Mouse (Mus musculus) adrenal gland, adult 18-20 months (tissue): Measurements from ENCODE around the gene Gins2. TPM values are rescaled to one million over a fixed set of nuclear protein-coding genes. Genes with fewer than 3 reads are reported as not detected.
A peak's percentile ranks its signal among the peaks of the same experiment; 100 is the strongest.

Experiments used
- DNase-seq, 2 experiments: peaks; one replicate each; pipeline ENCODE4 v3.0.0; 2021 to 2022; ENCODE audit warnings: low spot score in 2 of 2
- long read RNA-seq, 2 experiments: library from polyadenylated mRNA; stranded (forward); transcript quantifications; one replicate each; pipeline ENCODE4 v2.0.0; 2021
- total RNA-seq, 2 experiments: library from RNA; stranded (reverse); gene quantifications; 1 replicate in 1 of 2; 2 replicates in 1 of 2; pipeline ENCODE4 v1.2.3; 2021

Gins2 gene
- total RNA-seq, result 1 to 10 TPM; 4.6 to 5.0 TPM
- long read RNA-seq, experiment 1, partial matches to known transcripts, result 0 of 1 reads
- long read RNA-seq, experiment 1, other reads (novel, unspliced or antisense), result 0 of 1 reads
- long read RNA-seq, experiment 2, partial matches to known transcripts, result 0 of 4 reads
- long read RNA-seq, experiment 2, other reads (novel, unspliced or antisense), result 2 of 4 reads

- DNase-seq, result peak; percentile 96
Observed at GRCm38 (mm10) chr8:120588908-120589771, at the start of gene Gins2. TSS of gene Gins2 (minus strand) at chr8:120589304.

GRCm38 (mm10) chr8:120634329-120634839, 45.3 kb upstream of the Gins2 start:
- peak; percentile 63 to 74 for DNase-seq

GRCm38 (mm10) chr8:120633665-120634271, 44.7 kb upstream of the Gins2 start:
- peak; percentile 18 to 38 for DNase-seq

- no peak for DNase-seq
Observed at GRCm38 (mm10) chr8:120632969-120633664, 44.0 kb upstream of the Gins2 start.

GRCm38 (mm10) chr8:120631441-120632375, 42.6 kb upstream of the Gins2 start:
- DNase-seq, result no peak

GRCm38 (mm10) chr8:120630848-120631247, 41.7 kb upstream of the Gins2 start:
- DNase-seq, result no peak

GRCm38 (mm10) chr8:120630031-120630430, 40.9 kb upstream of the Gins2 start:
- DNase-seq, result no peak

GRCm38 (mm10) chr8:120627298-120627697, 38.2 kb upstream of the Gins2 start:
- DNase-seq, result no peak

- no peak for DNase-seq
Observed at GRCm38 (mm10) chr8:120626461-120626860, 37.4 kb upstream of the Gins2 start.

- DNase-seq, result no peak
Observed at GRCm38 (mm10) chr8:120623608-120624007, 34.5 kb upstream of the Gins2 start.

GRCm38 (mm10) chr8:120622161-120622560, 33.1 kb upstream of the Gins2 start:
- DNase-seq, result no peak

- no peak for DNase-seq
Observed at GRCm38 (mm10) chr8:120620441-120620840, 31.3 kb upstream of the Gins2 start.

- DNase-seq, result no peak
Observed at GRCm38 (mm10) chr8:120619235-120620180, 30.4 kb upstream of the Gins2 start.

- peak; percentile 69 to 73 for DNase-seq
Observed at GRCm38 (mm10) chr8:120618110-120618509, 29.0 kb upstream of the Gins2 start.

GRCm38 (mm10) chr8:120616663-120617626, 27.8 kb upstream of the Gins2 start:
- no peak for DNase-seq

GRCm38 (mm10) chr8:120614491-120614890, 25.4 kb upstream of the Gins2 start:
- no peak for DNase-seq

GRCm38 (mm10) chr8:120610824-120611223, 21.7 kb upstream of the Gins2 start:
- DNase-seq, result no peak

GRCm38 (mm10) chr8:120607885-120608284, 18.8 kb upstream of the Gins2 start:
- peak; percentile 71 to 82 for DNase-seq
